Mouse (Mus musculus) gastrocnemius, adult 2 months (tissue): ENCODE data around the gene Rpl31. TPM values are rescaled to one million over a fixed set of nuclear protein-coding genes. Genes with fewer than 3 reads are reported as not detected.

Experiments
- DNase-seq: peaks from one replicate; pipeline ENCODE4 v3.0.0; 2022
- H3K27ac ChIP-seq: fragments of 200-600 bp; 2 replicates; pipeline ENCODE4 v1.8.1; 2022; ENCODE audit warnings: mild to moderate bottlenecking
- H3K4me3 ChIP-seq: fragments of 200-600 bp; 2 replicates; pipeline ENCODE4 v1.8.1; 2022; ENCODE audit warnings: mild to moderate bottlenecking, moderate library complexity
- CTCF ChIP-seq: fragments of 200-600 bp; IDR thresholded peaks from 2 replicates; pipeline ENCODE4 v1.8.1; 2022; ENCODE audit warnings: antibody characterized with exemption, mild to moderate bottlenecking, moderate library complexity
- intact Hi-C: fragments of 180-260 bp; cut with DNase I; formaldehyde crosslinking; loops from one replicate; pipeline ENCODE4 v1.15.1; 2025
- total RNA-seq, 2 experiments: library from RNA; stranded (reverse); gene quantifications; 2 replicates each; pipeline ENCODE4 v1.2.3; 2021

Gene Rpl31
- total RNA-seq, 2 experiments from 2014 or later, result 512 to 578 TPM

DNA sequence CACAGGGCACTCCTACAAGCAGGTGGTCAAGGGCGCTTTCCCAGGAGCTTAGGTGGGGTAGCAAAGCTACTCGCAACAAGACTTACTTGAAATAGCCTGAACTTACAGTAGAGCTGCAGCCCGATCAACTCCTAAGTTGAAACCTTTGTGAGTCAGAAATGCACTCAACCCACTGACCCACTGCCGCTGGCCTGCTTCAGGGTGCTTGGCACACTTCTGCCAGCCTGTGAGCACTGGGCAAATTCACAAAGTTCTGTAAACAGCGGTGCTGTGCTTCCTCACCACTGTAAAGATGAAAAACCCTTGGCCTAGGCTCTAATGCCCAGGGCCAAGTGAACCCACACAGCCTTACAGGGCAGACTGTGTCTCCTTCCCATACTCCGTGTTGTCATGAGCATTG lies 53.3 kb downstream of the Rpl31 start:
- TF ChIP-seq CTCF, result no peak
- intact Hi-C loops, result no loop called here
- H3K4me3 ChIP-seq, result no peak overlapping the region

More for the DNA sequence above, 53.3 kb downstream of the Rpl31 start:
- no peak overlapping the region for H3K27ac ChIP-seq
- no peak for DNase-seq

Other genes starting within 250 kb of the Rpl31 start
- 1 to 10 TPM in 1 of 2 experiments, under 1 TPM in 1; 0.51 to 4.4 TPM for gene Npas2, start 174.1 kb upstream of the Rpl31 start, total RNA-seq
- gene Tbc1d8, start 110.9 kb downstream of the Rpl31 start, total RNA-seq, result 1 to 10 TPM; 8.3 to 9.7 TPM
- gene Cnot11, start 167.2 kb downstream of the Rpl31 start, total RNA-seq, result 10 to 100 TPM; 18.3 to 18.8 TPM
- 1 to 10 TPM; 6.9 to 8.3 TPM for gene Rnf149, start 209.6 kb downstream of the Rpl31 start, total RNA-seq